Mouse (Mus musculus) kidney, embryonic 14.5 days (tissue): ENCODE data around the gene Padi1. TPM values are rescaled to one million over a fixed set of nuclear protein-coding genes. Genes with fewer than 3 reads are reported as not detected.
A peak's percentile ranks its signal among the peaks of the same experiment; 100 is the strongest.

ENCODE experiments used
- ATAC-seq: fragments of 200-750 bp; cut with Nextera tagmentation; 2 replicates; pipeline ENCODE4 v1.8.0; 2017; ENCODE audit warnings: moderate number of reproducible peaks, mild to moderate bottlenecking, moderate TSS enrichment, moderate library complexity; ENCODE audit not compliant: low FRiP score, low TSS enrichment
- H3K27ac ChIP-seq: fragments of 300-500 bp; sonication (generic); 2 replicates; pipeline ENCODE4 v1.5.1; 2014; ENCODE audit warnings: low read depth, mild to moderate bottlenecking, low read length, moderate library complexity, mixed read lengths
- H3K27me3 ChIP-seq: fragments of 300-500 bp; sonication (generic); 2 replicates; pipeline ENCODE4 v1.6.1; 2014; ENCODE audit warnings: mild to moderate bottlenecking, low read length; ENCODE audit not compliant: control insufficient read depth, insufficient read depth
- H3K36me3 ChIP-seq: fragments of 300-500 bp; sonication (generic); 2 replicates; pipeline ENCODE4 v1.6.1; 2014; ENCODE audit warnings: low read length, mixed read lengths; ENCODE audit not compliant: control insufficient read depth, insufficient read depth
- H3K4me1 ChIP-seq: fragments of 300-500 bp; sonication (generic); 2 replicates; pipeline ENCODE4 v1.6.1; 2014; ENCODE audit warnings: low read length, mixed read lengths; ENCODE audit not compliant: control insufficient read depth, insufficient read depth
- H3K4me2 ChIP-seq: fragments of 300-500 bp; sonication (generic); replicated peaks from 2 replicates; pipeline ENCODE4 v1.6.1; 2014; ENCODE audit warnings: low read depth, mild to moderate bottlenecking, low read length
- H3K4me3 ChIP-seq: fragments of 300-500 bp; sonication (generic); 2 replicates; pipeline ENCODE4 v1.5.1; 2014; ENCODE audit warnings: mild to moderate bottlenecking, low read length
- H3K9ac ChIP-seq: fragments of 300-500 bp; sonication (generic); 2 replicates; pipeline ENCODE4 v1.6.1; 2014; ENCODE audit warnings: low read depth, mild to moderate bottlenecking, low read length, moderate library complexity
- H3K9me3 ChIP-seq: fragments of 300-500 bp; sonication (generic); 2 replicates; pipeline ENCODE4 v1.6.1; 2016; ENCODE audit warnings: low read length; ENCODE audit not compliant: control insufficient read depth
- WGBS: fragments of 180-500 bp; shearing (Covaris S2); extraction: QIAGEN DNeasy Blood & Tissue Kit; methylation state at CpG from one replicate; pipeline ENCODE4 v1.1.7; 2014; 5-methylcytosine and 5-hydroxymethylcytosine counted together
- polyA plus RNA-seq: library from polyadenylated mRNA; unstranded; fragments of >200 nt; fragmentation: Nextera tagmentation; extraction: Ambion mirVana; gene quantifications from 2 replicates; pipeline ENCODE4 v1.2.1, GENCODE M21; 2014

Gene Padi1
- polyA plus RNA-seq: 0.09 and 0.39 TPM in 2 replicates

- Histone ChIP-seq H3K4me1 (no peaks in the 10 kb centered on the region), H3K4me2 (no peak within 1 kb of the TSS), H3K9me3 (no peaks in the 10 kb centered on the region), H3K36me3 (no peaks in the 10 kb centered on the region), H3K27me3 (no peaks in the 10 kb centered on the region), H3K9ac (no peak within 1 kb of the TSS), H3K4me3 (no peak within 1 kb of the TSS), H3K27ac (no peak within 1 kb of the TSS)
- WGBS: 69% methylated on average over 6 of the region's 6 CpGs
- ATAC-seq: peak; percentile 24; the same call in 1 of the 2 replicates
These were observed at the start of gene Padi1 for GRCm38 (mm10) chr4:140845666-140846065. Gene Padi1 (minus strand): TSS chr4:140845778.

- no peak overlapping the region for H3K4me3 ChIP-seq
- H3K27ac ChIP-seq: no peak overlapping the region
- no peak overlapping the region for H3K9ac ChIP-seq
- no peak for ATAC-seq
- no peaks in the 10 kb centered on the region for H3K36me3 ChIP-seq
- H3K4me1 ChIP-seq: no peaks in the 10 kb centered on the region
- no peak overlapping the region for H3K4me2 ChIP-seq
- no peaks in the 10 kb centered on the region for H3K27me3 ChIP-seq
- WGBS: 63% methylated on average over 1 of the region's 1 CpGs
- peaks cover 7% of the 10 kb centered on the region for H3K9me3 ChIP-seq
These were observed 46.6 kb upstream of the Padi1 start for GRCm38 (mm10) chr4:140892163-140892530.

DNA sequence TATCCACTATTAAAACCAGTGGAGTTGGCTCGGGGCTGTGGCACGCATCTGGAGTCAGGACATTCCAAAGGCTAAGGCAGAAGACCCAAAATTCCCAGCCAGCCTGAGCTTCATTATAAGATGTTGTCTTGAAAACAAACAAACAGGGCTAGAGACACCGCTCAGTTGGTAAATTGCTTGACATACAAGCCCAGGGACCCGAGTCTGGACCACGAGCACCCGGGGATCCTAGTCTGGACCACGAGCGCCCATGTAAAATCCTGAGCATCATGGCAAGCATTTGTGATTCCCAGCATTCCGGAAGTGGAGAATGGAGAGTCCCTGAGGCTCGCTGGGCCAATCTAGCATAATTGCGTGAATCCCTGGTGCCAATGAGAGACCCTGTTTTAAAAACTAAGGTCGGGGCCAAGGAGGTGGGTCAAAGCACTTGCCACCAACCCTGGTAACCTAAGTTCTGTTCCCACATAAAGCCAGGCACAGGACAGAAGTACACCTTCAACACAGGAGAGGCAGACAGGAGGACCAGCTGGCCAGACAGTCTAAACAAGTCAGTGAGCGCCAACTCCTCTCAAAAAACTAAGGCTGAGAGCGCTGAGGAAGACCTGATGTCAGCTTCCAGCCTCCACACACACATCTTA lies 46.1 kb upstream of the Padi1 start:
- H3K27ac ChIP-seq: no peak overlapping the region
- no peaks in the 10 kb centered on the region for H3K36me3 ChIP-seq
- no peaks in the 10 kb centered on the region for H3K27me3 ChIP-seq
- no peak overlapping the region for H3K4me3 ChIP-seq
- ATAC-seq: no peak
- peaks cover 7% of the 10 kb centered on the region for H3K9me3 ChIP-seq
- H3K4me1 ChIP-seq: no peaks in the 10 kb centered on the region
- no peak overlapping the region for H3K9ac ChIP-seq
- WGBS: 96% methylated on average over 14 of the region's 14 CpGs
- H3K4me2 ChIP-seq: no peak overlapping the region

- no peak for ATAC-seq
These were observed 38.3 kb upstream of the Padi1 start for GRCm38 (mm10) chr4:140883852-140884251.

DNA sequence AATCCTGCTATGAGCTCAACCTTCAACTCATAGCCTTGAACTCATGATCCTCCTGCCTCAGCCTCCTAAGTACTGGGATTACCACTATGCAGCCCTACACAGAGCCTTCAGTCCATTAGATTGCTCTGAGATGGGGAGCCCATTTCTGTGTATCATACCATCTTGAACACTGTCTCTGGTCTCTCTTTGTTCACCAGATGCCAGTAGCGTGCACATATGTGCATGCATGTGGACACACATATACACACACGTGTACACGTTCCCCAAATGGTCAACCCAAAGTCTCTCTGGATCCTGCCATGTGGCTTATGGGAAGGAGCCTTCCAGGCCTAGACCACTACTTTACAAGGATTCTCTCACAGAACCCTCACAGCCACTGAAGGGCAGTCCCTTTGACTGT lies 37.4 kb upstream of the Padi1 start:
- Histone ChIP-seq H3K27me3 (no peaks in the 10 kb centered on the region), H3K9me3 (peaks cover 5% of the 10 kb centered on the region), H3K9ac (no peak overlapping the region), H3K27ac (no peak overlapping the region), H3K4me1 (no peaks in the 10 kb centered on the region), H3K36me3 (no peaks in the 10 kb centered on the region), H3K4me3 (no peak overlapping the region), H3K4me2 (no peak overlapping the region)
- 92% methylated on average over 3 of the region's 3 CpGs for WGBS
- ATAC-seq: no peak

More at GRCm38 (mm10) chr4:140883852-140884251, 38.3 kb upstream of the Padi1 start:
- no peak overlapping the region for H3K4me3 ChIP-seq
- H3K36me3 ChIP-seq: no peaks in the 10 kb centered on the region
- H3K27me3 ChIP-seq: no peaks in the 10 kb centered on the region
- no peak overlapping the region for H3K4me2 ChIP-seq
- H3K9ac ChIP-seq: no peak overlapping the region
- peaks cover 5% of the 10 kb centered on the region for H3K9me3 ChIP-seq
- H3K4me1 ChIP-seq: no peaks in the 10 kb centered on the region
- no peak overlapping the region for H3K27ac ChIP-seq
- WGBS: 29% methylated on average over 4 of the region's 4 CpGs

GRCm38 (mm10) chr4:140882365-140882764 lies 36.8 kb upstream of the Padi1 start:
- ATAC-seq: no peak
- Histone ChIP-seq H3K27me3 (no peaks in the 10 kb centered on the region), H3K9me3 (peaks cover 5% of the 10 kb centered on the region), H3K4me3 (no peak overlapping the region), H3K9ac (no peak overlapping the region), H3K27ac (no peak overlapping the region), H3K4me2 (no peak overlapping the region), H3K36me3 (no peaks in the 10 kb centered on the region), H3K4me1 (no peaks in the 10 kb centered on the region)
- WGBS: 69% methylated on average over 4 of the region's 4 CpGs

DNA sequence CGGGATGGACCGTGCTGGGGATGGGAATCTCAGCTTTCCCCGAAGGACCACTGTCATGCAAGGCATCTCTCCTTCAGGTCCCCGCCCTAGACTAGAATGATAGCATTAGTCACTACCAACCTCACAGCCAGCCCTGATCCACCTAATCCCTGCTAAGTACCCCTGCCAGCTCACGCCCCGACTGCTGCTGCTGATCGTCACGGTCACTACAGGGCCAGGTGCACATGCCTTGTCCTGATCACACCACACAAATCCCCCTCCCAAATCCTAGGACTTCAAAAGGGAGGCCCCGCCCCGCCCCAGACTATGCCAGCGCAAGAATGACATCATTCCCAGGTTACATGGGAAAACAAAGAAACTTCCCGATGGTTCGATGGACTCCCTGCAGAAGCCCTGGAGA lies 36.2 kb upstream of the Padi1 start:
- ATAC-seq: no peak
- H3K36me3 ChIP-seq: no peaks in the 10 kb centered on the region
- no peak overlapping the region for H3K4me2 ChIP-seq
- 95% methylated on average over 13 of the region's 13 CpGs for WGBS
- no peak overlapping the region for H3K4me3 ChIP-seq
- H3K9ac ChIP-seq: no peak overlapping the region
- H3K4me1 ChIP-seq: no peaks in the 10 kb centered on the region
- peaks cover 5% of the 10 kb centered on the region for H3K9me3 ChIP-seq
- H3K27me3 ChIP-seq: no peaks in the 10 kb centered on the region
- no peak overlapping the region for H3K27ac ChIP-seq

GRCm38 (mm10) chr4:140881026-140881670 lies 35.6 kb upstream of the Padi1 start:
- no peak overlapping the region for H3K4me3 ChIP-seq
- H3K27ac ChIP-seq: no peak overlapping the region
- no peak overlapping the region for H3K9ac ChIP-seq
- no peak overlapping the region for H3K4me2 ChIP-seq
- H3K4me1 ChIP-seq: no peaks in the 10 kb centered on the region
- no peaks in the 10 kb centered on the region for H3K27me3 ChIP-seq
- WGBS: 91% methylated on average over 8 of the region's 8 CpGs
- ATAC-seq: no peak
- no peaks in the 10 kb centered on the region for H3K36me3 ChIP-seq
- peaks cover 5% of the 10 kb centered on the region for H3K9me3 ChIP-seq

- no peak for ATAC-seq
- Histone ChIP-seq H3K4me1 (no peaks in the 10 kb centered on the region), H3K27ac (no peak overlapping the region), H3K9ac (no peak overlapping the region), H3K4me2 (no peak overlapping the region), H3K27me3 (no peaks in the 10 kb centered on the region), H3K4me3 (no peak overlapping the region), H3K9me3 (peaks cover 5% of the 10 kb centered on the region), H3K36me3 (no peaks in the 10 kb centered on the region)
- WGBS: 86% methylated on average over 3 of the region's 3 CpGs
These were observed 34.6 kb upstream of the Padi1 start for GRCm38 (mm10) chr4:140880207-140880606.
